Mouse (Mus musculus): ENCODE data around the gene 2900026A02Rik. TPM values are rescaled to one million over a fixed set of nuclear protein-coding genes. Genes with fewer than 3 reads are reported as not detected.

The 2900026A02Rik gene
- polyA plus RNA-seq, 1 experiment from 2014 or later = 5.0 TPM

DNA sequence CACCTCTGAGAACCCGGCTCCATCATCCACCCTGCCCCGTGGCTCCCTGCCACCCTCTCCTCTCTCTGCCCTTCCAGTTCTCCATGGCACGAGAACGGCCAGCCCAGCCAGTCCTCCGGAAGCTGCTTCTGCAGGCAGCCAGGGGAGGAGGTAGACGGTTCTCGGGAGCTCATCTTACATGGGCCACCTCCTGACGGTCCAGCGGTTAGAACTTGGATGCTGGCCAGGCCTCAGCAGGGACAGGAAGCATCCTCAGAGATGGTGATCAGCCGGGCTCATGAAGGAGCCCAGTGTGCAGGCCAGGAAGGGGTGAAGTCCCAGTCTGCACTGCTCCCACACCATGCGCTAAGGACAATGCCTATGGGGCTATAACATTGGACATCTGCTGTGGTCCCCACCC, 6.6 kb downstream of the 2900026A02Rik start:
- Histone ChIP-seq H3K4me2 (ENCODE audit: low read length) (no peak overlapping the region), H3K36me3 (ENCODE audit: control insufficient read depth, insufficient read depth) (no peaks in the 10 kb centered on the region), H3K27ac (ENCODE audit: low read length) (no peak overlapping the region), H3K27me3 (replicated peaks; ENCODE audit: control insufficient read depth, insufficient read depth, low read length) (no peaks in the 10 kb centered on the region), H3K9me3 (ENCODE audit: control insufficient read depth, low read length) (no peaks in the 10 kb centered on the region), H3K4me1 (replicated peaks; ENCODE audit: control insufficient read depth, insufficient read depth, low read length) (peaks cover 3% of the 10 kb centered on the region), H3K4me3 (replicated peaks; ENCODE audit: low read length) (no peak overlapping the region), H3K9ac (replicated peaks; ENCODE audit: low read depth, low read length) (no peak overlapping the region)
- 69% methylated on average over 11 of the region's 11 CpGs for WGBS
- no peak for ATAC-seq

DNA sequence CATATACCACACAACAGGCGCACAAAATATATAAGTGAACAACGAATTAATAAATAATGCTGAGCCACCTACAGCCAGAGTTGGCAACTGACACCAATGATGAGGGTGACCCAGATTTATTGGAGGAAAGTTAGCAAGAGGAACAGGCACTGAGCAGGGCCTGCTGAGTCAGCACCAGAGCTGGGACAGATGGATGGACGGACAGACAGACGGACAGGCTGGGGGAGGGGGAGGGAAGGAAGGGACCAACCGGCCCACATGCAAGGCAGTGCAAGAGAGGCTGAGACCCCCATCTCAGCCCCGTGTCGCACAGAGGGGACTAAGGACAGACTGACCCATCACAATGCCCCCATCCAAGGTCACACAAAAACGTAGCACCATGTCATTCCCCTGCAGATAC, 7.0 kb downstream of the 2900026A02Rik start:
- Histone ChIP-seq H3K36me3 (ENCODE audit: control insufficient read depth, insufficient read depth) (no peaks in the 10 kb centered on the region), H3K4me2 (ENCODE audit: low read length) (no peak overlapping the region), H3K27ac (ENCODE audit: low read length) (no peak overlapping the region), H3K27me3 (replicated peaks; ENCODE audit: control insufficient read depth, insufficient read depth, low read length) (no peaks in the 10 kb centered on the region), H3K9me3 (ENCODE audit: control insufficient read depth, low read length) (no peaks in the 10 kb centered on the region), H3K4me1 (replicated peaks; ENCODE audit: control insufficient read depth, insufficient read depth, low read length) (peaks cover 7% of the 10 kb centered on the region), H3K9ac (replicated peaks; ENCODE audit: low read depth, low read length) (no peak overlapping the region), H3K4me3 (replicated peaks; ENCODE audit: low read length) (no peak overlapping the region)
- 86% methylated on average over 8 of the region's 8 CpGs for WGBS
- ATAC-seq = no peak

DNA sequence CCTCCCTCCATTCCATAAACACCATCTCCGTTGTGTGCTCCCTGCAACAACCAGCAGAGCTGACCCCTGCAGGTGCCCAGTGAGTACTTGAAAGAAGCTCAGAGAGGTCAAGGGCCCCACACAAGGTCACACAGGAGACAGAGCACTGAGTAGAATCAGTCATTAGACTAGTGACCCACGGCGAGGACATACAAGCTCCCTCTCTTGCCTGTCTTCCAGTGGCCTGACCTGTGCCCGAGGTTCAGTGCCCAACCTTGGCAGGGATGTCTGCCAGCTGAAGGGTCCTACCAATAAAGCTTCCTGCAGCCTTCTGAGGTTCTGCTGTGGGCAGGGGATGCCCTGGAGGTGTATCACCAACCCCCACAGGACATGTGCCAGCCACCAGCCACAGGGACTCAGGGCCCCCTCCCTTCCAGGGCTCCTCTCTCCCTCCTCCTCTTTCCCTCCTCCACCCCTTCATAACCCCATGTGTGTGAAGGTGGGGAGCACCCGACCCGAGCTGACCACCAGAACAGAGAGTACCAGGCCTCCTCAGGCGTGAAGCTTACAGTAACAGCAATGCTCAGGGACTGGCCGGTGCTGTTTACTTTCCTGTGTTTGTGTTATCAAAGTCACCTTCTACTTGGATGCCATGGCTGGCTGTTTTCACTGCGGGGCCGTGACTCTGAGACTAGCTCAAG, 8.7 kb downstream of the 2900026A02Rik start:
- Histone ChIP-seq H3K9ac (replicated peaks; ENCODE audit: low read depth, low read length) (no peak overlapping the region), H3K4me1 (replicated peaks; ENCODE audit: control insufficient read depth, insufficient read depth, low read length) (peaks cover 9% of the 10 kb centered on the region), H3K4me2 (ENCODE audit: low read length) (no peak overlapping the region), H3K4me3 (replicated peaks; ENCODE audit: low read length) (no peak overlapping the region), H3K9me3 (ENCODE audit: control insufficient read depth, low read length) (no peaks in the 10 kb centered on the region), H3K36me3 (ENCODE audit: control insufficient read depth, insufficient read depth) (no peaks in the 10 kb centered on the region), H3K27ac (ENCODE audit: low read length) (no peak overlapping the region), H3K27me3 (replicated peaks; ENCODE audit: control insufficient read depth, insufficient read depth, low read length) (no peaks in the 10 kb centered on the region)
- WGBS = 86% methylated on average over 10 of the region's 10 CpGs
- ATAC-seq = no peak

DNA sequence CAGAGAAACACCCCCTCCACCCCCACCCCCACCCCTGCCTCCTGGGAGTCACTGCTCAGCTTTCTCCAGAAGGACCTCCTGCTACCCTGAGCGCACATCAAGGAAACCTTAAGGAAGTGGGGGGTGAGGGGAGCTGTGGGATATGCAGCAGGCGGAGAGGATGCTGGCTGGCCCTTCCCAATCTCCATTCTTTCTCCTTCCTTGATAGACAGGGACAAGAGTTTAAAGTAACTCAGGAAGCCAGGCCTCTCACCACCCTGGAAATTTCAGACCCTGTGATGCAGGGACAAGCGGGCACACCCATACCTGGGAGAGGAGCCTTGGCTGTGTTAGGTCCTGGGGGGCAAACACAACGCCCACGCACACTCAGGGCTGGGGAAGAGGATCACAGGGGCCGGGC, 10.7 kb downstream of the 2900026A02Rik start:
- peak overlapping the region; percentile 44 for H3K27ac ChIP-seq (ENCODE audit: low read length)
- no peak overlapping the region for H3K4me3 ChIP-seq (replicated peaks; ENCODE audit: low read length)
- no peaks in the 10 kb centered on the region for H3K27me3 ChIP-seq (replicated peaks; ENCODE audit: control insufficient read depth, insufficient read depth, low read length)
- no peak overlapping the region for H3K9ac ChIP-seq (replicated peaks; ENCODE audit: low read depth, low read length)
- no peaks in the 10 kb centered on the region for H3K9me3 ChIP-seq (ENCODE audit: control insufficient read depth, low read length)
- WGBS = 85% methylated on average over 6 of the region's 6 CpGs
- no peaks in the 10 kb centered on the region for H3K36me3 ChIP-seq (ENCODE audit: control insufficient read depth, insufficient read depth)
- H3K4me2 ChIP-seq (ENCODE audit: low read length) = no peak overlapping the region
- H3K4me1 ChIP-seq (replicated peaks; ENCODE audit: control insufficient read depth, insufficient read depth, low read length) = peaks cover 17% of the 10 kb centered on the region
- ATAC-seq = no peak

DNA sequence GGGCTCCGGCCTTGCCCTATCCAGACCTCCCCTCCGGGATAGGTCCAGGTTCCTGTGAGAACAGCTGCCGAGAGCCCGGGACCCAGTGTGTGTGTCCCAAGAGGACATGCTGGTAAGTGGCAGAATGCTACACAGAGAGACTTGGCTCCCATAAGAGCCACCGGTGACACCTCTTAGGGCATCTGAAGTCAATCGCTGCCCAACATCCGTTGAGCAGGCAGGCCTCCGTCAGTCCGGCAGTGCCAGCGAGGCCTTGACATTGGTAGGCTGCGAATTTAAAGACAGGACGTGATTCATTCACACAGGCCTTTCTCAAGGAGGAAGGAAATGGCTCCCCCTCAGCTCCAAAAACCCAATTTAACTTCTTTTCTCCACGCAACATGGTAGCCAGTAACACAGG, 11.1 kb downstream of the 2900026A02Rik start:
- Histone ChIP-seq H3K4me1 (replicated peaks; ENCODE audit: control insufficient read depth, insufficient read depth, low read length) (peaks cover 17% of the 10 kb centered on the region), H3K4me3 (replicated peaks; ENCODE audit: low read length) (no peak overlapping the region), H3K27me3 (replicated peaks; ENCODE audit: control insufficient read depth, insufficient read depth, low read length) (no peaks in the 10 kb centered on the region), H3K36me3 (ENCODE audit: control insufficient read depth, insufficient read depth) (no peaks in the 10 kb centered on the region), H3K4me2 (ENCODE audit: low read length) (no peak overlapping the region), H3K27ac (ENCODE audit: low read length) (peak overlapping the region; percentile 44), H3K9me3 (ENCODE audit: control insufficient read depth, low read length) (no peaks in the 10 kb centered on the region), H3K9ac (replicated peaks; ENCODE audit: low read depth, low read length) (no peak overlapping the region)
- WGBS = 91% methylated on average over 13 of the region's 13 CpGs
- ATAC-seq = no peak

DNA sequence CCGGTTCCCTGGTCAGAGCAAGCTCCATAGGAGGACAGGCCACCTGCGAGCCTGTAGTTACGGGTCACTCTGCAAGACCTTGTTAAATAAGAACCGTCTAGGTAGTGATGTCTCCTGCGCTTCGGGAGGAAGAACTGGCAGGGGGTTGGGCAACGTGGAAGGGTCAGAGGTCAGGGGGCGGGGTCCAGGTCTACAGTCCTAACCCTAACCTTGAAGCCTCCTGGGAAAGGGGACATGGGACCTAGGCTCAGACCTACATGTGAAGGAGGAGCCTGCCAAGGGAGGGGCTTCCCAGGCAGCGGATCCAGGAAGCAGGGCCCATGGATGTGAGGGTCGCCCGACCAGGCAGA, 11.7 kb downstream of the 2900026A02Rik start:
- peaks cover 17% of the 10 kb centered on the region for H3K4me1 ChIP-seq (replicated peaks; ENCODE audit: control insufficient read depth, insufficient read depth, low read length)
- ATAC-seq = peak; percentile 9; the same call in 1 of the 2 replicates
- peak overlapping the region; percentile 69 for H3K27ac ChIP-seq (ENCODE audit: low read length)
- WGBS = 55% methylated on average over 11 of the region's 11 CpGs
- no peak overlapping the region for H3K4me3 ChIP-seq (replicated peaks; ENCODE audit: low read length)
- H3K27me3 ChIP-seq (replicated peaks; ENCODE audit: control insufficient read depth, insufficient read depth, low read length) = no peaks in the 10 kb centered on the region
- peak overlapping the region; percentile 48 for H3K9ac ChIP-seq (replicated peaks; ENCODE audit: low read depth, low read length)
- no peak overlapping the region for H3K4me2 ChIP-seq (ENCODE audit: low read length)
- H3K9me3 ChIP-seq (ENCODE audit: control insufficient read depth, low read length) = no peaks in the 10 kb centered on the region
- H3K36me3 ChIP-seq (ENCODE audit: control insufficient read depth, insufficient read depth) = no peaks in the 10 kb centered on the region

DNA sequence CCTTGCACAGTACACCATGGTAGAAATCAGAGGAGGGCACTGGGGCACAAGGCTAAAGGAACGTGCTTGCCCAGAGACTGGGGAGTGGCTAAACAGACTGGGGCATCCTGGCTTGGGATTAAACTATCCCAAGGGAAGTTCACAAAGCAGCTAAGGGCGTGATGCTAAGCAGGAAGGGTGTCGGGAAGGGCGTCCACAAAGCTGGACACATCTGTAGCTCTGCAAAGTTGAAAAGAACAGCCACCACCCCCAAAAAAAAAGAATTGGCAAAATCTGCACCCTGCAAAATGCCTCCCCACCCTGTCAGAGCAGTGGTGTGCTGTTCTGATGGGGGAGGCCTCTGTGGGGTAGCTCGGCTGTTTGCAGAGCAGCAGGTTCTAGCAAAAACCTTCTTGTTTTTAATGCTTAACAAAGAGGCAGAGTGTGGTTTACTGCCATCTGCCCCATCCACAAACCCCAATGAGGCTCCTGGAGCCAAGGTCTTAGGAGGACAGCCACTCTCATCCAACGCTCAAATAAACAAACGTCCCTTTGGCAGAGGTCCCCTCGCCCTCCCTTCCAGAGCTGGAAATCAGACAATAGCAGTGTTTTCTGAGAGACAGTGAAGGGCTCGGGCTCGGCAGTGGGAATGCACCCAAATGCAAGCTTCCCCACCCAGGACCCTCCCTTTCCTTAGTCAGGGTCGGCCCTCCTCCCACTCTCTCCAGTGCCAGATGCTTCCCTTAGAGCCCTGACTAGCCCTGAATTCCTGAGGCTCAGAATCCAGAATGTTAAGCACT, 12.2 kb downstream of the 2900026A02Rik start:
- WGBS = 24% methylated on average over 11 of the region's 11 CpGs
- Histone ChIP-seq H3K9me3 (ENCODE audit: control insufficient read depth, low read length) (no peaks in the 10 kb centered on the region), H3K9ac (replicated peaks; ENCODE audit: low read depth, low read length) (peak overlapping the region; percentile 48)

DNA sequence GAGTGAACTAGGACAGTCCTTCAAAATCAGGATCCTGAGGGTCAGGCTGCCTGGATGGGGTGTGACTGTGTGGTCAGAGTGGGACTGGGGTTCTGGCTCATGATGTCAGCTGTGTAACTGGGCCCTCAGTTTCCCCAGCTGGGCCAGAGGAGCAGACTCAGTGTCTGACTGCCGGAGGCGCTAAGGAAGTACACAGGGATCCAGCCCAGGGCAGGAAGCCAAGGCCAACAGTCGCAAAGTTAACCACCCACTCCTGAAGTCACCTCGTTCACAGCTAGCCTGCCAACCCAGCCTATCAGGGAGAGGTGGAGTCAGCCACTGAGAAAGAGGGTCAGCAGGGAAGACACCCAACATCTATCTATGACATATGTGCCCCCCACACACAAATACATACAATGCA, 13.0 kb downstream of the 2900026A02Rik start:
- no peak overlapping the region for H3K27ac ChIP-seq (ENCODE audit: low read length)
- H3K9me3 ChIP-seq (ENCODE audit: control insufficient read depth, low read length) = no peaks in the 10 kb centered on the region

More for the DNA sequence above, 12.2 kb downstream of the 2900026A02Rik start:
- peak; percentile 77 for ATAC-seq
- no peaks in the 10 kb centered on the region for H3K36me3 ChIP-seq (ENCODE audit: control insufficient read depth, insufficient read depth)
- no peak overlapping the region for H3K4me2 ChIP-seq (ENCODE audit: low read length)
- H3K27ac ChIP-seq (ENCODE audit: low read length) = peak overlapping the region; percentile 69
- no peak overlapping the region for H3K4me3 ChIP-seq (replicated peaks; ENCODE audit: low read length)
- no peaks in the 10 kb centered on the region for H3K27me3 ChIP-seq (replicated peaks; ENCODE audit: control insufficient read depth, insufficient read depth, low read length)
- peaks cover 17% of the 10 kb centered on the region for H3K4me1 ChIP-seq (replicated peaks; ENCODE audit: control insufficient read depth, insufficient read depth, low read length)

DNA sequence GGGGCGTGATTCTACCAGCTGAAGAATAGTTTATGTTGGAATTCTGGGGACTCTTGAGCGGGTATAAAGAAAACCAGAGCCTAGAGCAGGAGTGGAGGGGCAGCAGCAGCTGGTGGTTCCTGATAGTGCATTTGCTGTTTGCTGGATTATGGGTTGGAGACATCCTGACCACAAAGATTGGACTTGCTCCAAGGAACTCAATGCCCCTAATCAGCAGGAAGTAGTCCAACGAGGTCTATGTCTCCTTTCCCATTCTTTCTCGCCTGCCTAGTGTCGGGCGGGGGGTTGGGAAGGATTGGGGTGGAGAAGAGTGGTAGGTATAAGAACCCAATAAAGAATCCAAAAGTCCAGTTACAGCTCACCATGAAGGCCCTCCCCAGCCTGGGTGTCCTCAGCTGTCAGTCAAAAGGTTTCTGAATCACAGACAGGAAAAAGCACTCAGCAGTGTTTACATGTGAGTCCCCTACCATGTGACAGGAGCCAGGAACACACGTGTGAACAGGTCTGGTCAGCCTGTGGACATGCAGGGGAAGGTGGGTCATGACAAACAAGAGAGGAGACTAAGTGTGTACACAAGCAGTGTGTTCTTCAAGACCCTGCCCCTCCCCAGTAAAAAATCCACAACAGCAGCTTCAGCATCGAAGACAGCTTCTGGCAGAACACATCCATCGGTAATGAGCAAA, 14.2 kb downstream of the 2900026A02Rik start:
- H3K27me3 ChIP-seq (replicated peaks; ENCODE audit: control insufficient read depth, insufficient read depth, low read length) = no peaks in the 10 kb centered on the region
- no peak overlapping the region for H3K4me2 ChIP-seq (ENCODE audit: low read length)
- no peak overlapping the region for H3K27ac ChIP-seq (ENCODE audit: low read length)
- no peak for ATAC-seq
- no peak overlapping the region for H3K9ac ChIP-seq (replicated peaks; ENCODE audit: low read depth, low read length)
- H3K36me3 ChIP-seq (ENCODE audit: control insufficient read depth, insufficient read depth) = no peaks in the 10 kb centered on the region
- no peak overlapping the region for H3K4me3 ChIP-seq (replicated peaks; ENCODE audit: low read length)
- H3K9me3 ChIP-seq (ENCODE audit: control insufficient read depth, low read length) = no peaks in the 10 kb centered on the region
- 51% methylated on average over 9 of the region's 9 CpGs for WGBS
- H3K4me1 ChIP-seq (replicated peaks; ENCODE audit: control insufficient read depth, insufficient read depth, low read length) = peaks cover 17% of the 10 kb centered on the region

More for the DNA sequence above, 13.0 kb downstream of the 2900026A02Rik start:
- Histone ChIP-seq H3K4me1 (replicated peaks; ENCODE audit: control insufficient read depth, insufficient read depth, low read length) (peaks cover 17% of the 10 kb centered on the region), H3K4me3 (replicated peaks; ENCODE audit: low read length) (no peak overlapping the region), H3K4me2 (ENCODE audit: low read length) (no peak overlapping the region), H3K27me3 (replicated peaks; ENCODE audit: control insufficient read depth, insufficient read depth, low read length) (no peaks in the 10 kb centered on the region), H3K9ac (replicated peaks; ENCODE audit: low read depth, low read length) (no peak overlapping the region), H3K36me3 (ENCODE audit: control insufficient read depth, insufficient read depth) (no peaks in the 10 kb centered on the region)
- no peak for ATAC-seq
- WGBS = 78% methylated on average over 4 of the region's 4 CpGs
